Mouse (Mus musculus) kidney, postnatal 0 days (tissue): ENCODE measurements at regions not wholly inside any gene's neighbourhood (a gene's known extent, or its start where the extent isn't known, plus 50 kb on each side); places are given as distances from the start of the nearest gene placed in this dataset.

Experiments
- ATAC-seq: fragments of 200-750 bp; cut with Nextera tagmentation; replicated peaks from 2 replicates; pipeline ENCODE4 v1.8.0; 2017; ENCODE audit warnings: low read depth, moderate number of reproducible peaks, moderate TSS enrichment, moderate library complexity; ENCODE audit not compliant: low FRiP score
- DNase-seq: peaks from one replicate; pipeline ENCODE4 v3.0.0-alpha.2; 2016; ENCODE audit warnings: low spot score
- H3K27ac ChIP-seq: fragments of 300-500 bp; sonication (generic); 2 replicates; pipeline ENCODE4 v1.5.1; 2014; ENCODE audit warnings: mild to moderate bottlenecking
- H3K27me3 ChIP-seq: fragments of 300-500 bp; sonication (generic); 2 replicates; pipeline ENCODE4 v1.6.1; 2014; ENCODE audit warnings: low read length, mixed read lengths; ENCODE audit not compliant: insufficient read depth
- H3K36me3 ChIP-seq: fragments of 300-500 bp; sonication (generic); 2 replicates; pipeline ENCODE4 v1.6.1; 2014; ENCODE audit warnings: low read length, mixed read lengths; ENCODE audit not compliant: insufficient read depth
- H3K4me1 ChIP-seq: fragments of 300-500 bp; sonication (generic); replicated peaks from 2 replicates; pipeline ENCODE4 v1.6.1; 2014; ENCODE audit warnings: antibody characterized with exemption, low read length, mixed read lengths; ENCODE audit not compliant: insufficient read depth
- H3K4me2 ChIP-seq: fragments of 300-500 bp; sonication (generic); 2 replicates; pipeline ENCODE4 v1.6.1; 2014; ENCODE audit warnings: mild to moderate bottlenecking, low read length, moderate library complexity, mixed read lengths
- H3K4me3 ChIP-seq: fragments of 300-500 bp; sonication (generic); replicated peaks from 2 replicates; pipeline ENCODE4 v1.5.1; 2014; ENCODE audit warnings: low read depth, low read length
- H3K9ac ChIP-seq: fragments of 300-500 bp; sonication (generic); 2 replicates; pipeline ENCODE4 v1.6.1; 2014; ENCODE audit warnings: low read depth, low read length
- H3K9me3 ChIP-seq: fragments of 300-500 bp; sonication (generic); replicated peaks from 2 replicates; pipeline ENCODE4 v1.6.1; 2016; ENCODE audit warnings: low read length, inconsistent platforms, mixed read lengths
- CTCF ChIP-seq: IDR thresholded peaks from 2 replicates; pipeline ENCODE4 v1.5.1; 2016; ENCODE audit warnings: antibody characterized with exemption, low read depth, mild to moderate bottlenecking, moderate library complexity
- WGBS: fragments of 180-500 bp; shearing (Covaris S2); extraction: QIAGEN DNeasy Blood & Tissue Kit; methylation state at CpG from one replicate; pipeline ENCODE4 v1.1.7; 2014; 5-methylcytosine and 5-hydroxymethylcytosine counted together

GRCm38 (mm10) chr7:129896291-129896690 lies 304.6 kb downstream of the Wdr11 start:
- no peak overlapping the region for H3K4me3 ChIP-seq
- ATAC-seq, result no peak
- H3K9ac ChIP-seq, result no peak overlapping the region
- H3K27me3 ChIP-seq, result no peaks in the 10 kb centered on the region
- H3K9me3 ChIP-seq, result no peaks in the 10 kb centered on the region
- no peak overlapping the region for H3K27ac ChIP-seq
- H3K4me2 ChIP-seq, result no peak overlapping the region
- DNase-seq, result no peak
- H3K36me3 ChIP-seq, result no peaks in the 10 kb centered on the region
- no peaks in the 10 kb centered on the region for H3K4me1 ChIP-seq
- TF ChIP-seq CTCF, result no peak
- 79% methylated on average over 7 of the region's 7 CpGs for WGBS

- Histone ChIP-seq H3K4me1 (no peaks in the 10 kb centered on the region), H3K27me3 (no peaks in the 10 kb centered on the region), H3K9ac (no peak overlapping the region), H3K9me3 (no peaks in the 10 kb centered on the region), H3K4me3 (no peak overlapping the region), H3K27ac (no peak overlapping the region), H3K4me2 (no peak overlapping the region), H3K36me3 (no peaks in the 10 kb centered on the region)
- 79% methylated on average over 3 of the region's 3 CpGs for WGBS
- no peak for DNase-seq
- no peak for ATAC-seq
- TF ChIP-seq CTCF, result no peak
Measured at GRCm38 (mm10) chr7:129897511-129897910, 305.8 kb downstream of the Wdr11 start.

GRCm38 (mm10) chr7:129902256-129902655 lies 310.6 kb downstream of the Wdr11 start:
- no peak for ATAC-seq
- no peak overlapping the region for H3K27ac ChIP-seq
- no peaks in the 10 kb centered on the region for H3K27me3 ChIP-seq
- no peak overlapping the region for H3K4me3 ChIP-seq
- no peak for TF ChIP-seq CTCF
- H3K36me3 ChIP-seq, result no peaks in the 10 kb centered on the region
- 85% methylated on average over 4 of the region's 4 CpGs for WGBS
- H3K9ac ChIP-seq, result no peak overlapping the region
- DNase-seq, result no peak
- H3K9me3 ChIP-seq, result no peaks in the 10 kb centered on the region
- no peak overlapping the region for H3K4me2 ChIP-seq
- H3K4me1 ChIP-seq, result no peaks in the 10 kb centered on the region

GRCm38 (mm10) chr7:129903126-129903525 lies 311.5 kb downstream of the Wdr11 start:
- Histone ChIP-seq H3K4me3 (no peak overlapping the region), H3K27ac (no peak overlapping the region), H3K27me3 (no peaks in the 10 kb centered on the region), H3K9ac (no peak overlapping the region), H3K4me1 (no peaks in the 10 kb centered on the region), H3K4me2 (no peak overlapping the region), H3K9me3 (no peaks in the 10 kb centered on the region), H3K36me3 (no peaks in the 10 kb centered on the region)
- WGBS, result 44% methylated on average over 5 of the region's 5 CpGs
- TF ChIP-seq CTCF, result no peak
- ATAC-seq, result no peak
- DNase-seq, result no peak

GRCm38 (mm10) chr7:129906131-129906530 lies 314.5 kb downstream of the Wdr11 start:
- DNase-seq (no peak), ATAC-seq (no peak)
- Histone ChIP-seq H3K27ac (no peak overlapping the region), H3K27me3 (no peaks in the 10 kb centered on the region), H3K9ac (no peak overlapping the region), H3K9me3 (no peaks in the 10 kb centered on the region), H3K36me3 (no peaks in the 10 kb centered on the region), H3K4me3 (no peak overlapping the region), H3K4me1 (no peaks in the 10 kb centered on the region), H3K4me2 (no peak overlapping the region)
- WGBS, result 87% methylated on average over 1 of the region's 1 CpGs
- TF ChIP-seq CTCF, result no peak

- no peak for ATAC-seq
- Histone ChIP-seq H3K4me1 (no peaks in the 10 kb centered on the region), H3K4me2 (no peak overlapping the region), H3K4me3 (no peak overlapping the region), H3K9ac (no peak overlapping the region), H3K36me3 (no peaks in the 10 kb centered on the region), H3K27ac (no peak overlapping the region), H3K27me3 (no peaks in the 10 kb centered on the region), H3K9me3 (no peaks in the 10 kb centered on the region)
- 91% methylated on average over 5 of the region's 5 CpGs for WGBS
- DNase-seq, result no peak
- no peak for TF ChIP-seq CTCF
Measured at GRCm38 (mm10) chr7:129908826-129909225, 317.2 kb downstream of the Wdr11 start.

GRCm38 (mm10) chr7:129909730-129910129 lies 318.1 kb downstream of the Wdr11 start:
- Histone ChIP-seq H3K4me2 (no peak overlapping the region), H3K27me3 (no peaks in the 10 kb centered on the region), H3K27ac (no peak overlapping the region), H3K4me3 (no peak overlapping the region), H3K36me3 (no peaks in the 10 kb centered on the region), H3K9ac (no peak overlapping the region), H3K9me3 (no peaks in the 10 kb centered on the region), H3K4me1 (no peaks in the 10 kb centered on the region)
- no peak for DNase-seq
- WGBS, result 79% methylated on average over 1 of the region's 1 CpGs
- no peak for ATAC-seq
- no peak for TF ChIP-seq CTCF
